Mouse (Mus musculus) ovary, postnatal 36 days (tissue): ENCODE data around the gene Usp12.
A peak's percentile ranks its signal among the peaks of the same experiment; 100 is the strongest.

Experiments
- DNase-seq: peaks from one replicate; pipeline ENCODE4 v3.0.0; 2022; ENCODE audit warnings: low spot score, mixed read lengths

Gene Usp12

DNA sequence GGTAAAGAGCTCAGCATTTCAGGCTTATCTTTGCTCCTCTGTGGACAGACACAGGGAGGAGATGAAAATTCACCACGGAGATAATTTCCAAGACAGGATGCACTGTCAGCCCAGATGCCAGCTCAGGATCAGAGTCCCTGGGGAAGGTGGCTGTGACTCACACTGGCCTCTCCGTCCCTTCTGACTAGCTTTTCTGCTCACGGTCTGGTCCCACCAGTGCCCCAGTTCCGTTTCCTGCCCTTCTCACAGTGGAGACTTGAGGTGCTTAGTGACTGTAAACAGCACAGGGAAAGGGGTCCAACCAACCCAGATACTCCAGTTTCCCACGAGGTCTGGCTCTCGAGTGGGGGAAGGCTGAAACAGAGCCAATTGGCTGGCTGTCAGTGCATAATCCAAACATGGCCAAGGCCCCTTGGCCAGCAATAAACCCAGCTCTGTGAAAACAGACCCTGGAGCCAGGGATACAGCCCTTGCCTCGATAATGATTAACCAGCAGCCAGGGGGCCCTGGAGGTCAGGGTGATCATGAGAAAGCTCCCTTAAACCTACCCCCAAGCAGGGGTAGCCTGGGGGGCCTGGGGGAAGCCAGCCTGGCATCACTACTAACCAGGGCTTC is 102.3 kb downstream of the Usp12 start:
- peak; percentile 46 for DNase-seq

DNA sequence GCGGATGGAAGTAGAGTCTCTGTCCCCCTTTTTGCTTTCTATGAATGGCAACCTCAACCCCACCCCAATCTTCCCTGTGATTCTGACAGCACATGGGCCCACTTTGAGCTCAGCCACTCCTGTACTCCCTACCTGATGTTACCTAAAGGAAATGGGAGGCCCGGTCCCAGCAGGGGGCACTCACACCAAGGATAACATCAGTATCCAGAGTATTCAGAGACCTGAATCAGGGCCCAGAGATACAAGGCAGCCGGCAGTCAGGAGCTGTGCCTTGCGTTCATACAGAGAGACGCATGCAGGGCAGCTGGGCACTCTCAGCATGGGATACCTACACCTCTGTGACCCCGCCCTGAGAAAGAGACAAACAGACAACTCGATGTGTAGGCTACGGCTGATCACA is 103.1 kb downstream of the Usp12 start:
- no peak for DNase-seq

DNA sequence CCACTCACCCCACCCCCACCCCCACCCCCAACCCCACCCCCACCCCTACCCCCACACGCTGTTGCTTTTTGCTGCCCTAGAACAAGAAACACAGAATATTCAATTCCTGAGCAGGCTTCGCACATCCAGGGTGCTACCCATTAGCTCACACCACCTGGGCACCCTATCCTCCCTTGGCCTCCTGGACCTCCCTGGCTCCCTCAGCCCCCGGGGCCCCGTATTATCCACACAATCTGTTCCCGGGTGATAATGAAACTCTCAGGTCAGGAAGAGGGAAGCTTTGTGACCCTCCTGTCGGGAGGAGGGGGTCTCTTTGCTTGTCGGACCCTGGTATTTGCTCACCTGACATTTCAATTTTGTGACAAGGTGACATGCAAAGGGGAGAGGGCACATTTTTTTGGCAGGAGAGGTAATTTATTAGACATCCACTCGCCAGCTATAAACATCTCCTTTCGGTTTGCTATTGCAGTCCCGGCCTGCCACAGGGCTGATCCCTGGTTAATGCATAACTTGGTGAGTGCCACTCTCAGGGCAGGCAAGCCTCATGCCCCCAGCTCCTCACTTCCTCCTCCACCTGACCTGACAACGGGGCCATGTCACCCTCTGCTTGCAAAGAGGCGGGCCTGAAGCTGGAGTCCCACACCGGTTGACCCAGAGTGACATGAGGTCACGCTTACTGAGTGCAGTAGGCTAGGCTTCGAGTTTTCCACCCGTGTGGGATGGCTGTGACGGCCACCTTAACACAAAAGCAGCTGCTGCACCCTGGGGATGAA is 107.1 kb downstream of the Usp12 start:
- no peak for DNase-seq

DNA sequence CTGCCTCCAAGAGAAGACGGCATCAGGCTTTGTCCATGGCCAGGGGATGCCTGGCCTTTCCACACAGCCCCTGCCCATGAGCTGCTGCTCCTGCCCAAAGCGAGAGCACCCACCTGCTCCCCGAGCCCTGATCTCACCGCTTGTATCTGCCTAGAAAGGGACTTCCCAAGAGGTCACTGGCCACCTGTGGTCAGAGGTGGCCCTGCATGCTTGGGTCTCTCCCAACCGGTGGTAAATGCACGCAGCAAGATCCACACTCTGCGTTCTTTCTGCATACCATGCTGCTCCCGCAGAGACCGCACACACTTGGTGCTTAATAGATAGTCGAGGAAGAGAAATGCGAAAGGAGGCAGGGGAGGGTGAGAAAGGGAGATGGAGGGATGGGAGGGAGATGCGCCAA is 107.9 kb downstream of the Usp12 start:
- no peak for DNase-seq
